Mouse (Mus musculus) heart, embryonic 15.5 days (tissue): ENCODE measurements around the gene Ankef1. TPM values are rescaled to one million over a fixed set of nuclear protein-coding genes. Genes with fewer than 3 reads are reported as not detected.
A peak's percentile ranks its signal among the peaks of the same experiment; 100 is the strongest.

Experiments used
- ATAC-seq: fragments of 200-750 bp; cut with Nextera tagmentation; replicated peaks from 2 replicates; pipeline ENCODE4 v1.8.0; 2017; ENCODE audit warnings: low read depth, moderate TSS enrichment; ENCODE audit not compliant: insufficient number of reproducible peaks, insufficient read depth, low FRiP score
- H3K27ac ChIP-seq: fragments of 300-500 bp; sonication (generic); 2 replicates; pipeline ENCODE4 v1.5.1; 2015; ENCODE audit warnings: mild to moderate bottlenecking, inconsistent platforms
- H3K27me3 ChIP-seq: fragments of 300-500 bp; sonication (generic); 2 replicates; pipeline ENCODE4 v1.6.1; 2015; ENCODE audit warnings: inconsistent platforms
- H3K36me3 ChIP-seq: fragments of 300-500 bp; sonication (generic); 2 replicates; pipeline ENCODE4 v1.6.1; 2015; ENCODE audit warnings: mild to moderate bottlenecking, inconsistent platforms
- H3K4me1 ChIP-seq: fragments of 300-500 bp; sonication (generic); replicated peaks from 2 replicates; pipeline ENCODE4 v1.6.1; 2015; ENCODE audit warnings: inconsistent platforms
- H3K4me2 ChIP-seq: fragments of 300-500 bp; sonication (generic); 2 replicates; pipeline ENCODE4 v1.6.1; 2015; ENCODE audit warnings: inconsistent platforms, mild to moderate bottlenecking, moderate library complexity
- H3K4me3 ChIP-seq: fragments of 300-500 bp; sonication (generic); 2 replicates; pipeline ENCODE4 v1.5.1; 2015; ENCODE audit warnings: mild to moderate bottlenecking, inconsistent platforms
- H3K9ac ChIP-seq: fragments of 300-500 bp; sonication (generic); 2 replicates; pipeline ENCODE4 v1.6.1; 2015; ENCODE audit warnings: mild to moderate bottlenecking, inconsistent platforms
- H3K9me3 ChIP-seq: fragments of 300-500 bp; sonication (generic); replicated peaks from 2 replicates; pipeline ENCODE4 v1.6.1; 2016; ENCODE audit warnings: inconsistent platforms
- WGBS: fragments of 180-500 bp; shearing (Covaris S2); methylation state at CpG from one replicate; pipeline ENCODE4 v1.1.7; 2015; ENCODE audit warnings: mixed read lengths; 5-methylcytosine and 5-hydroxymethylcytosine counted together
- polyA plus RNA-seq: library from polyadenylated mRNA; unstranded; fragments of >200 nt; fragmentation: Nextera tagmentation; extraction: Ambion mirVana; gene quantifications from 2 replicates; pipeline ENCODE4 v1.2.1, GENCODE M21; 2015

Ankef1 gene
- polyA plus RNA-seq: 0.05 and 0.15 TPM in 2 replicates

GRCm38 (mm10) chr2:136501651-136502050 is at the start of gene Ankef1:
Ankef1 (plus strand) TSS chr2:136501910.
- no peaks in the 10 kb centered on the region for H3K36me3 ChIP-seq
- no peak within 1 kb of the TSS for H3K4me3 ChIP-seq
- no peaks in the 10 kb centered on the region for H3K4me1 ChIP-seq
- H3K27me3 ChIP-seq: no peaks in the 10 kb centered on the region
- no peak within 1 kb of the TSS for H3K4me2 ChIP-seq
- no peak within 1 kb of the TSS for H3K9ac ChIP-seq
- ATAC-seq: no peak
- WGBS: 87% methylated on average over 1 of the region's 1 CpGs
- H3K9me3 ChIP-seq: no peaks in the 10 kb centered on the region
- H3K27ac ChIP-seq: no peak within 1 kb of the TSS

GRCm38 (mm10) chr2:136456468-136456867 is 45.2 kb upstream of the Ankef1 start:
- WGBS: 52% methylated on average over 2 of the region's 2 CpGs
- Histone ChIP-seq H3K4me1 (no peaks in the 10 kb centered on the region), H3K4me2 (no peak overlapping the region), H3K27me3 (no peaks in the 10 kb centered on the region), H3K36me3 (no peaks in the 10 kb centered on the region), H3K27ac (no peak overlapping the region), H3K9me3 (no peaks in the 10 kb centered on the region), H3K9ac (no peak overlapping the region), H3K4me3 (no peak overlapping the region)
- ATAC-seq: no peak

- H3K27me3 ChIP-seq: no peaks in the 10 kb centered on the region
- no peak for ATAC-seq
- WGBS: 74% methylated on average over 3 of the region's 3 CpGs
- H3K9me3 ChIP-seq: no peaks in the 10 kb centered on the region
- H3K4me1 ChIP-seq: no peaks in the 10 kb centered on the region
- no peak overlapping the region for H3K27ac ChIP-seq
- H3K4me3 ChIP-seq: no peak overlapping the region
- H3K36me3 ChIP-seq: no peaks in the 10 kb centered on the region
- no peak overlapping the region for H3K9ac ChIP-seq
- no peak overlapping the region for H3K4me2 ChIP-seq
These were observed 44.8 kb upstream of the Ankef1 start for GRCm38 (mm10) chr2:136456875-136457274.

- ATAC-seq: no peak
- H3K4me2 ChIP-seq: no peak overlapping the region
- H3K27ac ChIP-seq: no peak overlapping the region
- 69% methylated on average over 3 of the region's 3 CpGs for WGBS
- H3K9me3 ChIP-seq: no peaks in the 10 kb centered on the region
- H3K36me3 ChIP-seq: no peaks in the 10 kb centered on the region
- H3K27me3 ChIP-seq: no peaks in the 10 kb centered on the region
- no peak overlapping the region for H3K9ac ChIP-seq
- H3K4me3 ChIP-seq: no peak overlapping the region
- no peaks in the 10 kb centered on the region for H3K4me1 ChIP-seq
These were observed 24.1 kb upstream of the Ankef1 start for GRCm38 (mm10) chr2:136477656-136478055.

- 57% methylated on average over 5 of the region's 5 CpGs for WGBS
- H3K4me2 ChIP-seq: no peak overlapping the region
- ATAC-seq: no peak
- no peak overlapping the region for H3K27ac ChIP-seq
- H3K4me3 ChIP-seq: no peak overlapping the region
- H3K27me3 ChIP-seq: no peaks in the 10 kb centered on the region
- H3K9ac ChIP-seq: no peak overlapping the region
- H3K36me3 ChIP-seq: no peaks in the 10 kb centered on the region
- no peaks in the 10 kb centered on the region for H3K9me3 ChIP-seq
- 0 out of 2 replicates have a peak, but pooled peaks cover 2% of the 10 kb centered on the region for H3K4me1 ChIP-seq
These were observed 19.4 kb upstream of the Ankef1 start for GRCm38 (mm10) chr2:136482269-136482668.

GRCm38 (mm10) chr2:136483058-136483457 is 18.7 kb upstream of the Ankef1 start:
- Histone ChIP-seq H3K36me3 (no peaks in the 10 kb centered on the region), H3K9ac (no peak overlapping the region)
- 61% methylated on average over 3 of the region's 3 CpGs for WGBS

GRCm38 (mm10) chr2:136484955-136485354 is 16.8 kb upstream of the Ankef1 start:
- H3K9me3 ChIP-seq: no peaks in the 10 kb centered on the region
- H3K9ac ChIP-seq: no peak overlapping the region
- H3K4me3 ChIP-seq: no peak overlapping the region
- H3K4me2 ChIP-seq: no peak overlapping the region
- H3K36me3 ChIP-seq: no peaks in the 10 kb centered on the region
- 0 out of 2 replicates have a peak, but pooled peaks cover 2% of the 10 kb centered on the region for H3K4me1 ChIP-seq
- WGBS: 58% methylated on average over 3 of the region's 3 CpGs
- H3K27me3 ChIP-seq: no peaks in the 10 kb centered on the region
- ATAC-seq: no peak
- no peak overlapping the region for H3K27ac ChIP-seq

More at GRCm38 (mm10) chr2:136483058-136483457, 18.7 kb upstream of the Ankef1 start:
- Histone ChIP-seq H3K9me3 (no peaks in the 10 kb centered on the region), H3K4me3 (no peak overlapping the region), H3K4me1 (0 out of 2 replicates have a peak, but pooled peaks cover 2% of the 10 kb centered on the region), H3K27me3 (no peaks in the 10 kb centered on the region), H3K27ac (no peak overlapping the region), H3K4me2 (no peak overlapping the region)
- ATAC-seq: no peak

GRCm38 (mm10) chr2:136485401-136485800 is 16.3 kb upstream of the Ankef1 start:
- WGBS: 94% methylated on average over 1 of the region's 1 CpGs
- no peaks in the 10 kb centered on the region for H3K36me3 ChIP-seq
- H3K4me1 ChIP-seq: 0 out of 2 replicates have a peak, but pooled peaks cover 2% of the 10 kb centered on the region
- H3K4me3 ChIP-seq: peak overlapping the region; percentile 29
- no peak overlapping the region for H3K9ac ChIP-seq
- no peak overlapping the region for H3K27ac ChIP-seq
- no peaks in the 10 kb centered on the region for H3K9me3 ChIP-seq
- H3K27me3 ChIP-seq: no peaks in the 10 kb centered on the region
- ATAC-seq: no peak
- peak overlapping the region; percentile 40; the same call in 1 of the 2 replicates for H3K4me2 ChIP-seq

GRCm38 (mm10) chr2:136485815-136486619 is 15.7 kb upstream of the Ankef1 start:
- Histone ChIP-seq H3K9ac (no peak overlapping the region), H3K9me3 (no peaks in the 10 kb centered on the region), H3K4me2 (peak overlapping the region; percentile 40; the same call in 1 of the 2 replicates), H3K27ac (no peak overlapping the region), H3K4me3 (peak overlapping the region; percentile 29), H3K36me3 (no peaks in the 10 kb centered on the region), H3K4me1 (0 out of 2 replicates have a peak, but pooled peaks cover 2% of the 10 kb centered on the region), H3K27me3 (no peaks in the 10 kb centered on the region)
- ATAC-seq: 0 out of 2 replicates have a peak, but pooled peaks have one; percentile 58
- 14% methylated on average over 6 of the region's 6 CpGs for WGBS

- no peaks in the 10 kb centered on the region for H3K27me3 ChIP-seq
These were observed 14.7 kb upstream of the Ankef1 start for GRCm38 (mm10) chr2:136486986-136487385.

GRCm38 (mm10) chr2:136511073-136511472 is 9.4 kb downstream of the Ankef1 start:
- WGBS: 38% methylated on average over 5 of the region's 5 CpGs
- Histone ChIP-seq H3K4me3 (no peak overlapping the region), H3K9me3 (no peaks in the 10 kb centered on the region), H3K36me3 (no peaks in the 10 kb centered on the region), H3K27me3 (no peaks in the 10 kb centered on the region), H3K4me1 (no peaks in the 10 kb centered on the region), H3K27ac (no peak overlapping the region), H3K4me2 (no peak overlapping the region), H3K9ac (no peak overlapping the region)
- ATAC-seq: no peak

More at GRCm38 (mm10) chr2:136486986-136487385, 14.7 kb upstream of the Ankef1 start:
- WGBS: 71% methylated on average over 5 of the region's 5 CpGs
- Histone ChIP-seq H3K36me3 (no peaks in the 10 kb centered on the region), H3K9ac (no peak overlapping the region), H3K4me2 (no peak overlapping the region), H3K4me1 (0 out of 2 replicates have a peak, but pooled peaks cover 2% of the 10 kb centered on the region), H3K27ac (no peak overlapping the region), H3K4me3 (no peak overlapping the region), H3K9me3 (no peaks in the 10 kb centered on the region)
- no peak for ATAC-seq
